Mouse (Mus musculus) myocyte (in vitro differentiated cells): ENCODE data around the gene Artn. TPM values are rescaled to one million over a fixed set of nuclear protein-coding genes. Genes with fewer than 3 reads are reported as not detected.

Source experiments
- H3K27me3 ChIP-seq: one replicate; pipeline ENCODE4 v1.6.1; 2011; ENCODE audit not compliant: control insufficient read depth, insufficient read depth, insufficient read length
- H3K36me3 ChIP-seq: one replicate; pipeline ENCODE4 v1.6.1; 2011; ENCODE audit not compliant: control insufficient read depth, insufficient read depth
- H3K4me2 ChIP-seq: one replicate; pipeline ENCODE4 v1.6.1; 2011; ENCODE audit warnings: low read depth, control low read depth
- H3K4me3 ChIP-seq: one replicate; pipeline ENCODE4 v1.5.1; 2011; ENCODE audit warnings: mild to moderate bottlenecking, control low read depth, moderate library complexity
- H3K79me2 ChIP-seq: one replicate; pipeline ENCODE4 v1.6.1; 2011; ENCODE audit not compliant: control insufficient read depth, insufficient read depth
- H3ac ChIP-seq: one replicate; pipeline ENCODE4 v1.6.1; 2011; ENCODE audit not compliant: control insufficient read depth, insufficient read length
- CEBPB ChIP-seq: IDR thresholded peaks from 2 replicates; pipeline ENCODE4 v1.6.1; 2011; ENCODE audit warnings: mild to moderate bottlenecking, moderate library complexity; ENCODE audit not compliant: poor library complexity, insufficient read depth, severe bottlenecking
- E2F4 ChIP-seq: IDR thresholded peaks from one replicate; pipeline ENCODE4 v1.6.1; 2011; ENCODE audit warnings: mild to moderate bottlenecking, control low read depth, moderate library complexity; ENCODE audit not compliant: insufficient read depth
- MAX ChIP-seq: IDR thresholded peaks from one replicate; pipeline ENCODE4 v1.6.1; 2011; ENCODE audit warnings: low read depth, mild to moderate bottlenecking, control low read depth
- MYOD1 ChIP-seq, 3 experiments: IDR thresholded peaks; one replicate each; pipeline ENCODE4 v1.6.1; 2011; ENCODE audit warnings: control low read depth in 2 of 3, low read depth in 2 of 3, mild to moderate bottlenecking in 2 of 3, moderate library complexity in 1 of 3; ENCODE audit not compliant: insufficient read length in 2 of 3, control insufficient read depth in 1 of 3
- MYOG ChIP-seq, 3 experiments: IDR thresholded peaks; one replicate each; pipeline ENCODE4 v1.6.1; 2011; ENCODE audit warnings: control low read depth in 2 of 3, low read depth in 2 of 3, mild to moderate bottlenecking in 2 of 3; ENCODE audit not compliant: insufficient read length in 2 of 3, control insufficient read depth in 1 of 3, insufficient read depth in 1 of 3
- POLR2A ChIP-seq: IDR thresholded peaks from one replicate; pipeline ENCODE4 v1.6.1; 2011; ENCODE audit warnings: low read depth, mild to moderate bottlenecking, control low read depth, moderate library complexity; ENCODE audit not compliant: insufficient read length
- POLR2AphosphoS2 ChIP-seq: IDR thresholded peaks from one replicate; pipeline ENCODE4 v1.6.1; 2011; ENCODE audit warnings: low read depth, control low read depth; ENCODE audit not compliant: insufficient read length
- REST ChIP-seq: IDR thresholded peaks from one replicate; pipeline ENCODE4 v1.6.1; 2011; ENCODE audit warnings: mild to moderate bottlenecking, control low read depth, moderate library complexity; ENCODE audit not compliant: insufficient read depth, insufficient read length
- SRF ChIP-seq: IDR thresholded peaks from one replicate; pipeline ENCODE4 v1.6.1; 2011; ENCODE audit warnings: low read depth; ENCODE audit not compliant: control insufficient read depth, insufficient read length
- TCF12 ChIP-seq: IDR thresholded peaks from one replicate; pipeline ENCODE4 v1.6.1; 2011; ENCODE audit warnings: mild to moderate bottlenecking, control low read depth; ENCODE audit not compliant: poor library complexity, insufficient read depth, severe bottlenecking
- TCF3 ChIP-seq: IDR thresholded peaks from one replicate; pipeline ENCODE4 v1.6.1; 2011; ENCODE audit warnings: low read depth, control low read depth; ENCODE audit not compliant: insufficient read length
- USF1 ChIP-seq: IDR thresholded peaks from one replicate; pipeline ENCODE4 v1.6.1; 2011; ENCODE audit warnings: low read depth, mild to moderate bottlenecking, control low read depth, moderate library complexity
- polyA plus RNA-seq: library from polyadenylated mRNA; unstranded; fragments of >200 nt; fragmentation: generic; extraction: Trizol; gene quantifications from one replicate; pipeline ENCODE4 v1.2.1, GENCODE M21; 2012; ENCODE audit warnings: missing spikeins

Gene Artn
- polyA plus RNA-seq, 1 experiment: 15.9 TPM

- H3K79me2 ChIP-seq: no peaks in the 10 kb centered on the region
- no peak overlapping the region for H3ac ChIP-seq
- H3K27me3 ChIP-seq: no peaks in the 10 kb centered on the region
- H3K4me2 ChIP-seq: no peak overlapping the region
- TF ChIP-seq CEBPB (no peak), POLR2AphosphoS2 (no peak), SRF (no peak), MYOG (IDR thresholded peaks at IDR 0.05; ENCODE audit: control insufficient read depth in 1 of 3, insufficient read depth in 1 of 3, insufficient read length in 2 of 3, low read depth in 2 of 3) (no peak)
- H3K4me3 ChIP-seq: no peak overlapping the region
- H3K36me3 ChIP-seq: no peaks in the 10 kb centered on the region
Observed at GRCm38 (mm10) chr4:117974719-117975118, 45.2 kb upstream of the Artn start.

GRCm38 (mm10) chr4:117972999-117973398, 43.4 kb upstream of the Artn start:
- no peak overlapping the region for H3K4me3 ChIP-seq
- H3K27me3 ChIP-seq: no peaks in the 10 kb centered on the region
- H3K79me2 ChIP-seq: no peaks in the 10 kb centered on the region
- no peak overlapping the region for H3ac ChIP-seq
- TF ChIP-seq E2F4: no peak
- H3K36me3 ChIP-seq: no peaks in the 10 kb centered on the region
- no peak overlapping the region for H3K4me2 ChIP-seq

GRCm38 (mm10) chr4:117964346-117965025, 34.9 kb upstream of the Artn start:
- H3K4me3 ChIP-seq: no peak overlapping the region
- H3K27me3 ChIP-seq: no peaks in the 10 kb centered on the region
- no peak overlapping the region for H3K4me2 ChIP-seq
- H3K79me2 ChIP-seq: no peaks in the 10 kb centered on the region
- H3K36me3 ChIP-seq: peaks cover 5% of the 10 kb centered on the region
- TF ChIP-seq REST (no peak), SRF (no peak), TCF3 (no peak), POLR2A (no peak), POLR2AphosphoS2 (no peak), MYOG (IDR thresholded peaks at IDR 0.05; ENCODE audit: control insufficient read depth in 1 of 3, insufficient read depth in 1 of 3, insufficient read length in 2 of 3, low read depth in 2 of 3) (no peak), MYOD1 (IDR thresholded peaks at IDR 0.05; ENCODE audit: control insufficient read depth in 1 of 3, insufficient read length in 2 of 3, low read depth in 2 of 3) (no peak), E2F4 (no peak), MAX (no peak), CEBPB (no peak), USF1 (no peak), TCF12 (no peak)
- H3ac ChIP-seq: no peak overlapping the region

- H3K36me3 ChIP-seq: peaks cover 8% of the 10 kb centered on the region
- no peaks in the 10 kb centered on the region for H3K79me2 ChIP-seq
- no peak overlapping the region for H3K4me2 ChIP-seq
- H3K4me3 ChIP-seq: no peak overlapping the region
- no peak overlapping the region for H3ac ChIP-seq
- H3K27me3 ChIP-seq: no peaks in the 10 kb centered on the region
- TF ChIP-seq MYOD1 (IDR thresholded peaks at IDR 0.05; ENCODE audit: control insufficient read depth in 1 of 3, insufficient read length in 2 of 3, low read depth in 2 of 3): peak in 1 of 3 experiments; percentile 11
- no peak for TF ChIP-seq TCF12
Observed at GRCm38 (mm10) chr4:117957492-117957891, 27.9 kb upstream of the Artn start.

- no peaks in the 10 kb centered on the region for H3K79me2 ChIP-seq
- no peak overlapping the region for H3K4me3 ChIP-seq
- H3K36me3 ChIP-seq: peaks cover 10% of the 10 kb centered on the region
- no peak overlapping the region for H3ac ChIP-seq
- no peak for TF ChIP-seq MAX
- no peak for TF ChIP-seq CEBPB
- no peak for TF ChIP-seq MYOD1 (IDR thresholded peaks at IDR 0.05; ENCODE audit: control insufficient read depth in 1 of 3, insufficient read length in 2 of 3, low read depth in 2 of 3)
- TF ChIP-seq USF1: no peak
- TF ChIP-seq MYOG (IDR thresholded peaks at IDR 0.05; ENCODE audit: control insufficient read depth in 1 of 3, insufficient read depth in 1 of 3, insufficient read length in 2 of 3, low read depth in 2 of 3): no peak
- TF ChIP-seq TCF12: no peak
- TF ChIP-seq REST: no peak
- no peak for TF ChIP-seq POLR2A
- TF ChIP-seq E2F4: no peak
- TF ChIP-seq TCF3: no peak
- H3K27me3 ChIP-seq: no peaks in the 10 kb centered on the region
- peak overlapping the region; percentile 29 for H3K4me2 ChIP-seq
Observed at GRCm38 (mm10) chr4:117947493-117947892, 17.9 kb upstream of the Artn start.
